Mouse (Mus musculus) testis, adult 2 months (tissue): ENCODE results near the gene Ovch2. TPM values are rescaled to one million over a fixed set of nuclear protein-coding genes. Genes with fewer than 3 reads are reported as not detected.
"Not testable (repeated sequence)": the region's sequence is repeated elsewhere in the genome, so short reads cannot be mapped to it uniquely, and the experiment has no call there.

Experiments used
- H3K27ac ChIP-seq: fragments of 200-500 bp; 2 replicates; pipeline ENCODE4 v1.5.1; 2012; ENCODE audit warnings: low read depth, low read length; ENCODE audit not compliant: control insufficient read depth, insufficient read depth
- H3K27me3 ChIP-seq: fragments of 200-500 bp; 2 replicates; pipeline ENCODE4 v1.6.1; 2012; ENCODE audit warnings: mild to moderate bottlenecking, low read length, moderate library complexity; ENCODE audit not compliant: control insufficient read depth, insufficient read depth
- H3K36me3 ChIP-seq: fragments of 200-500 bp; 2 replicates; pipeline ENCODE4 v1.6.1; 2012; ENCODE audit warnings: mild to moderate bottlenecking, low read length; ENCODE audit not compliant: control insufficient read depth, insufficient read depth
- H3K4me1 ChIP-seq: fragments of 200-500 bp; 2 replicates; pipeline ENCODE4 v1.6.1; 2012; ENCODE audit warnings: low read length; ENCODE audit not compliant: control insufficient read depth, insufficient read depth
- H3K4me3 ChIP-seq: fragments of 200-500 bp; 2 replicates; pipeline ENCODE4 v1.5.1; 2012; ENCODE audit warnings: low read depth, mild to moderate bottlenecking, low read length, moderate library complexity, mixed read lengths; ENCODE audit not compliant: control insufficient read depth
- CTCF ChIP-seq: fragments of 200-500 bp; IDR thresholded peaks from 2 replicates; pipeline ENCODE4 v1.5.1; 2012; ENCODE audit warnings: low read depth, mild to moderate bottlenecking, inconsistent platforms, low read length, moderate library complexity; ENCODE audit not compliant: control insufficient read depth, insufficient read depth, insufficient replicate concordance
- POLR2A ChIP-seq: fragments of 200-500 bp; IDR thresholded peaks from 2 replicates; pipeline ENCODE4 v1.6.1; 2012; ENCODE audit warnings: low read depth, mild to moderate bottlenecking, inconsistent platforms, low read length, moderate library complexity; ENCODE audit not compliant: control insufficient read depth
- polyA plus RNA-seq: library from polyadenylated mRNA; depleted of rRNA; stranded (reverse); fragments of >200 nt; gene quantifications from 2 replicates; pipeline ENCODE4 v1.2.3, GENCODE M21; 2012; rRNA removed

Gene Ovch2
- polyA plus RNA-seq = not detected in 2 replicates

- TF ChIP-seq CTCF = no peak
- no peak for TF ChIP-seq POLR2A
- H3K4me1 ChIP-seq = no peaks in the 10 kb centered on the region
- no peak within 1 kb of the TSS for H3K27ac ChIP-seq
- no peaks in the 10 kb centered on the region for H3K36me3 ChIP-seq
- no peaks in the 10 kb centered on the region for H3K27me3 ChIP-seq
- H3K4me3 ChIP-seq = no peak within 1 kb of the TSS
Measured at GRCm38 (mm10) chr7:107801108-107801507, at the start of gene Ovch2. Gene Ovch2, minus strand, starts transcription at chr7:107801208.

- H3K4me1 ChIP-seq, H3K27ac ChIP-seq, H3K4me3 ChIP-seq, H3K36me3 ChIP-seq, H3K27me3 ChIP-seq: not testable (repeated sequence)
Measured at GRCm38 (mm10) chr7:107847390-107847789, 46.4 kb upstream of the Ovch2 start, which contains the start of gene Olfr470. Gene Olfr470, minus strand, starts transcription at chr7:107847490.

- no peaks in the 10 kb centered on the region for H3K4me1 ChIP-seq
- H3K27ac ChIP-seq = no peak overlapping the region
- TF ChIP-seq CTCF (no peak), POLR2A (no peak)
- H3K4me3 ChIP-seq = no peak overlapping the region
- no peaks in the 10 kb centered on the region for H3K27me3 ChIP-seq
- no peaks in the 10 kb centered on the region for H3K36me3 ChIP-seq
Measured at GRCm38 (mm10) chr7:107841719-107842118, 40.7 kb upstream of the Ovch2 start.

GRCm38 (mm10) chr7:107825441-107825840 is 24.4 kb upstream of the Ovch2 start, which contains the start of gene Olfr469:
Gene Olfr469, minus strand, starts transcription at chr7:107825541.
- not testable (repeated sequence) for H3K4me3 ChIP-seq, H3K27ac ChIP-seq

GRCm38 (mm10) chr7:107823867-107824266 is 22.9 kb upstream of the Ovch2 start:
- H3K36me3 ChIP-seq, H3K4me3 ChIP-seq, H3K4me1 ChIP-seq, H3K27me3 ChIP-seq, H3K27ac ChIP-seq: not testable (repeated sequence)

More at GRCm38 (mm10) chr7:107825441-107825840, 24.4 kb upstream of the Ovch2 start, which contains the start of gene Olfr469:
- not testable (repeated sequence) for H3K4me1 ChIP-seq, H3K27me3 ChIP-seq, H3K36me3 ChIP-seq

- Histone ChIP-seq H3K4me1 (no peaks in the 10 kb centered on the region), H3K27me3 (no peaks in the 10 kb centered on the region), H3K36me3 (no peaks in the 10 kb centered on the region), H3K4me3 (no peak overlapping the region), H3K27ac (no peak overlapping the region)
- TF ChIP-seq POLR2A (no peak), CTCF (no peak)
Measured at GRCm38 (mm10) chr7:107819442-107819841, 18.4 kb upstream of the Ovch2 start.

GRCm38 (mm10) chr7:107811963-107812362 is 11.0 kb upstream of the Ovch2 start, which contains the start of gene Olfr467:
Gene Olfr467, plus strand, starts transcription at chr7:107812263.
- Histone ChIP-seq H3K4me1 (no peaks in the 10 kb centered on the region), H3K27me3 (no peaks in the 10 kb centered on the region), H3K4me3 (no peak within 1 kb of the TSS), H3K36me3 (no peaks in the 10 kb centered on the region), H3K27ac (no peak within 1 kb of the TSS)
- TF ChIP-seq CTCF (no peak), POLR2A (no peak)

- no peak overlapping the region for H3K27ac ChIP-seq
- no peaks in the 10 kb centered on the region for H3K27me3 ChIP-seq
- no peaks in the 10 kb centered on the region for H3K36me3 ChIP-seq
- TF ChIP-seq POLR2A (no peak), CTCF (no peak)
- no peak overlapping the region for H3K4me3 ChIP-seq
- H3K4me1 ChIP-seq = no peaks in the 10 kb centered on the region
Measured at GRCm38 (mm10) chr7:107802138-107802537, 1.1 kb upstream of the Ovch2 start.
